Mouse (Mus musculus): ENCODE data around the gene Swsap1. TPM values are rescaled to one million over a fixed set of nuclear protein-coding genes. Genes with fewer than 3 reads are reported as not detected.

The Swsap1 gene
- 7.8 and 9.9 TPM in 2 replicates for total RNA-seq (2014; fragmentation: Nextera tagmentation)
- 7.6 and 8.2 TPM in 2 replicates for total RNA-seq (2017)

GRCm38 (mm10) chr9:21955570-21956281 is at the start of gene Swsap1:
TSS of gene Swsap1 (plus strand) at chr9:21955755.
- ATAC-seq (replicated peaks; ENCODE audit: poor library complexity, severe bottlenecking) = peak; percentile 90

GRCm38 (mm10) chr9:21908216-21908615 is 47.3 kb upstream of the Swsap1 start:
- ATAC-seq (replicated peaks; ENCODE audit: poor library complexity, severe bottlenecking) = peak; percentile 30

- peak; percentile 94 for ATAC-seq (replicated peaks; ENCODE audit: poor library complexity, severe bottlenecking)
Observed at GRCm38 (mm10) chr9:21909474-21910223, 45.9 kb upstream of the Swsap1 start.

GRCm38 (mm10) chr9:21916851-21917492 is 38.6 kb upstream of the Swsap1 start:
- no peak for ATAC-seq (replicated peaks; ENCODE audit: poor library complexity, severe bottlenecking)

- peak; percentile 3 for ATAC-seq (replicated peaks; ENCODE audit: poor library complexity, severe bottlenecking)
Observed at GRCm38 (mm10) chr9:21917493-21918034, 38.0 kb upstream of the Swsap1 start.

- peak; percentile 95 for ATAC-seq (replicated peaks; ENCODE audit: poor library complexity, severe bottlenecking)
Observed at GRCm38 (mm10) chr9:21918035-21918592, 37.4 kb upstream of the Swsap1 start, which contains the start of gene Rab3d. TSS of gene Rab3d (minus strand) at chr9:21918192.

- no peak for ATAC-seq (replicated peaks; ENCODE audit: poor library complexity, severe bottlenecking)
Observed at GRCm38 (mm10) chr9:21918692-21919384, 36.7 kb upstream of the Swsap1 start.

- ATAC-seq (replicated peaks; ENCODE audit: poor library complexity, severe bottlenecking) = no peak
Observed at GRCm38 (mm10) chr9:21923036-21923435, 32.5 kb upstream of the Swsap1 start.

- ATAC-seq (replicated peaks; ENCODE audit: poor library complexity, severe bottlenecking) = no peak
Observed at GRCm38 (mm10) chr9:21923490-21924098, 32.0 kb upstream of the Swsap1 start.

GRCm38 (mm10) chr9:21924099-21924493 is 31.5 kb upstream of the Swsap1 start:
- peak; percentile 75 for ATAC-seq (replicated peaks; ENCODE audit: poor library complexity, severe bottlenecking)

- ATAC-seq (replicated peaks; ENCODE audit: poor library complexity, severe bottlenecking) = no peak
Observed at GRCm38 (mm10) chr9:21925034-21925433, 30.5 kb upstream of the Swsap1 start.

- ATAC-seq (replicated peaks; ENCODE audit: poor library complexity, severe bottlenecking) = no peak
Observed at GRCm38 (mm10) chr9:21925506-21925905, 30.0 kb upstream of the Swsap1 start.

GRCm38 (mm10) chr9:21926155-21926554 is 29.4 kb upstream of the Swsap1 start:
- ATAC-seq (replicated peaks; ENCODE audit: poor library complexity, severe bottlenecking) = no peak

GRCm38 (mm10) chr9:21926784-21927183 is 28.8 kb upstream of the Swsap1 start:
- peak; percentile 25; the same call in 1 of the 2 replicates for ATAC-seq (replicated peaks; ENCODE audit: poor library complexity, severe bottlenecking)

GRCm38 (mm10) chr9:21927208-21927753 is 28.3 kb upstream of the Swsap1 start, which contains the start of the genes Ccdc159 and Tmem205:
TSS of gene Ccdc159 (plus strand) at chr9:21927471.
TSS of gene Tmem205 (minus strand) at chr9:21927556.
- peak; percentile 81 for ATAC-seq (replicated peaks; ENCODE audit: poor library complexity, severe bottlenecking)

- ATAC-seq (replicated peaks; ENCODE audit: poor library complexity, severe bottlenecking) = no peak
Observed at GRCm38 (mm10) chr9:21929208-21929607, 26.3 kb upstream of the Swsap1 start.

- ATAC-seq (replicated peaks; ENCODE audit: poor library complexity, severe bottlenecking) = no peak
Observed at GRCm38 (mm10) chr9:21932006-21932405, 23.5 kb upstream of the Swsap1 start.

- ATAC-seq (replicated peaks; ENCODE audit: poor library complexity, severe bottlenecking) = no peak
Observed at GRCm38 (mm10) chr9:21932445-21933137, 23.0 kb upstream of the Swsap1 start.
